Mouse (Mus musculus): Measurements from ENCODE around the gene Usp47. TPM values are rescaled to one million over a fixed set of nuclear protein-coding genes. Genes with fewer than 3 reads are reported as not detected.

The Usp47 gene
- polyA plus RNA-seq, 1 experiment from 2014 or later = 55.1 TPM

DNA sequence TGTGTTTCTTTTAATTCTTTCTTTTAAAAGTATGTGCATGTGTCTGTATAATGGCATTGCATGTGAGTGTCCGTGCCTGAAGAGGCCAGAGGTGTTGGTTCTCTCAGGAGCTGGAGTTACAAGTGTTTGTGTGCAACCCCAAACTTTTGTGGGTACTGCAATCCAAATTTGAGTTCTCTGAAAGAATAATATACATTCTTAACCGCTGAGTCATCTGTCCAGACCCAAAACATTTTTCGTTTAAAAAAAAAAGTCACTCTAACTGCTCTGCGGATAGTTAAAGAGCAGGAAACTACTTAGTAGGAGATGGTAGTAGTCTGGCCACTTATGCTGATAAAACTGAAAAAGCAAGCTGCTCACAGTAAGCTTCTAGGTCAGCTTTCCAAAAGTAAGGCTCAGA is 12.3 kb upstream of the Usp47 start:
- H3K27me3 ChIP-seq = no peaks in the 10 kb centered on the region
- H3K27ac ChIP-seq = no peak overlapping the region
- no peak overlapping the region for H3K9ac ChIP-seq
- H3K36me3 ChIP-seq = no peaks in the 10 kb centered on the region
- ATAC-seq (replicated peaks; ENCODE audit: insufficient number of reproducible peaks, insufficient read depth, low FRiP score, low read depth) = no peak
- no peak overlapping the region for H3K4me2 ChIP-seq
- H3K4me3 ChIP-seq = no peak overlapping the region
- peaks cover 15% of the 10 kb centered on the region for H3K4me1 ChIP-seq (replicated peaks)
- H3K9me3 ChIP-seq (replicated peaks) = no peaks in the 10 kb centered on the region; the same call in 1 of the 2 replicates
- 68% methylated on average over 4 of the region's 4 CpGs for WGBS

DNA sequence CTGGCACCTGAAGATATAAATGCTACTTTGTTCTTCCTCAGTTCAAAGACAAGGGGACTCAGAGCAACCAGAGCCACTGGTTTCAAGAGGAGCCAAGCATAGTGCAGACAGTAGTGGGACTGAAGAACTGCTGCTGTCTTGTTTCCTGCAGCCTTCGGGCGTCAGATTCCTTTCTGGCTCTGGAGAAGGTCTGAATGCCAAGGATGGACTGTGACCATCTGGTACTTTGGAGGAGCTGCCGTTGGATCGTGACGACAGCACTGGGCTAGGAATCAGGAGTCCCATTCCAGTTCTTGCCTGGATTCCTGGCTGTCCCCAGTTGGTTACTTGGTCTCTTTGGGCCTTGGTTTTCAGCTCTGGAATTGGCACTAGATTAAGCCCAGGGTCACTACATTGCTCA is 11.2 kb upstream of the Usp47 start:
- no peak overlapping the region for H3K4me2 ChIP-seq
- 0 out of 2 replicates have a peak, but pooled peaks have one; percentile 43 for ATAC-seq (replicated peaks; ENCODE audit: insufficient number of reproducible peaks, insufficient read depth, low FRiP score, low read depth)
- H3K4me3 ChIP-seq = no peak overlapping the region
- no peaks in the 10 kb centered on the region for H3K27me3 ChIP-seq
- H3K4me1 ChIP-seq (replicated peaks) = peaks cover 15% of the 10 kb centered on the region
- no peaks in the 10 kb centered on the region; the same call in 1 of the 2 replicates for H3K9me3 ChIP-seq (replicated peaks)
- 14% methylated on average over 5 of the region's 5 CpGs for WGBS
- peak overlapping the region; percentile 47; the same call in 1 of the 2 replicates for H3K27ac ChIP-seq
- no peak overlapping the region for H3K9ac ChIP-seq
- H3K36me3 ChIP-seq = no peaks in the 10 kb centered on the region

DNA sequence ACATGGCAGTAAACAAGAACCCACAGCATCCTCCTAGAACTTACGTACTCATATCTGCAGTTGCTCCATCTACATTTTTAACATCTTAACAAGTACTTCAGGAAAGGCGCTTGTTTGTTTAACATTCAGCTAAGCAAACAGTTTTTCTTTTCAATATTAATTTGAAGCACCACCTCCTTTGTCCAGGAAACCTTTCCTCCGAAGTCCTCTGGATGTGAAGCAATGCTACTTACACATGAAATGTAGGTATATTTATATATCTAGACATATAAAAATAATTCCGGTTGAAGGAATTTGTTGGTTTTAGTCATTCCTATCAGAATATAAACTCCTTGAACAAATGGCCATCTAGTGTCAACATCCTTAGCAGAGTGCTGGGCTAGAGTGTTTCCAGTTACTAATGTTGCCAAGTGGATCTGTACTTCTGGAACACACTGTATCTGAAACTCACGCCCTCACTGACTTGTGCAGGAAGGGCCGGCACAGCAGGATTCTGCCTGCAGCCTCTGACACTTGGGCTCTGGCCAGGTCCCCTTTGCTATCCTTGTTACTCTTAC is 10.6 kb upstream of the Usp47 start:
- ATAC-seq (replicated peaks; ENCODE audit: insufficient number of reproducible peaks, insufficient read depth, low FRiP score, low read depth) = no peak
- no peaks in the 10 kb centered on the region for H3K36me3 ChIP-seq
- no peaks in the 10 kb centered on the region; the same call in 1 of the 2 replicates for H3K9me3 ChIP-seq (replicated peaks)
- peak overlapping the region; percentile 47; the same call in 1 of the 2 replicates for H3K27ac ChIP-seq
- H3K4me1 ChIP-seq (replicated peaks) = peaks cover 15% of the 10 kb centered on the region
- H3K4me2 ChIP-seq = no peak overlapping the region
- H3K4me3 ChIP-seq = no peak overlapping the region
- no peak overlapping the region for H3K9ac ChIP-seq
- 51% methylated on average over 6 of the region's 6 CpGs for WGBS
- H3K27me3 ChIP-seq = no peaks in the 10 kb centered on the region

DNA sequence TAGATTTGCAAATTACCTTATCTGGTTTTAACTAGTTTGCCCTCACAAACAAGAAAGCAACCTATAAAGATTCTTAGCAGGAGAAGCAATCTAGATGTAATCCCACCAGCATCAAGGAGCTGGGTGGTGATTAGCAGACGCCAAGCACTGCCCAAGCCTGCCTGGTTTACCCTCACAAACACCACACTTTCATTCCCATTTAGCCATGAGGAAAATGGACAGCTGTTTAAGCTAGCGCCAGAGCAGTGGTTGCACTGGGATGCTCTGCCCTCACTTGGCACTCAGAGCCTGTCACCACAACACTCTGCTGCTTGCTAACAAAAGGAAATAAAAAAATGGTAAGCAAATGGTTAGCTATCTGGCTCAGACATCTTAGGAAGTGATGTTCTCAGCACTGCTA is 9.2 kb upstream of the Usp47 start:
- ATAC-seq (replicated peaks; ENCODE audit: insufficient number of reproducible peaks, insufficient read depth, low FRiP score, low read depth) = no peak

DNA sequence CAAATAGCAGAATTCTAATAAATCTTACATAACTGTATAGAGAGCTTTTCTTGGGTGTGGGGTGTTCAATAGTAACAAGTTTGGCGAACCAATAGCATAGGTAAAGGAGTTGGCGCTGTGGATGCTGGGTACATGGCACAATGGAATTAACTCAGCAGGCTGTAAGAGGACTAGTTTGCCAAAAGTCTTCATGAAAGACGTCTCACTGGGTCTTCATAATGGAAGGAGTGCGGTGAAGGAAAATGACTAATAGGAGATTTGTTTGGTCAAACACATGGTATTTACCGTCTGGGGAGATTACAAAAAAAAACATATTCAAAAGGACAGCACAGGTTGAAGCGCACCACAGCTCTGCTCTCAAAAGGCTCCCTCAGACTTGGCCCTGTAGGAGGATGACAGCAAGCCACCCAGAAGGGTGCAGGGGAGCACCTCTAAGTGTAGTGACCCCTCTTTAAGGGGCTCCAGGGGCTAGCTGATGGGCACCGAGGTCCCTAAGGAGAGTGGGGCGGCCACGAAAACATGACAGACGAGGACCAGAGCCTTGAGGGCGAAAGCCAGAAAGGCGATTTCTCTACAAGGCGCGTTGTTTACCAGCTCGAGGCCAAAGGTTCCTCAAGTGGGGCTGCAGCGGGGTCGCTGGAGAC is 676 bp upstream of the Usp47 start:
- Histone ChIP-seq H3K4me3 (peak overlapping the region; percentile 87), H3K27ac (peak overlapping the region; percentile 98), H3K27me3 (no peaks in the 10 kb centered on the region), H3K4me2 (peak overlapping the region; percentile 69), H3K36me3 (no peaks in the 10 kb centered on the region), H3K4me1 (replicated peaks) (peaks cover 33% of the 10 kb centered on the region), H3K9ac (peak overlapping the region; percentile 95), H3K9me3 (replicated peaks) (no peaks in the 10 kb centered on the region)
- peak; percentile 29 for ATAC-seq (replicated peaks; ENCODE audit: insufficient number of reproducible peaks, insufficient read depth, low FRiP score, low read depth)
- 21% methylated on average over 17 of the region's 17 CpGs for WGBS

More for the DNA sequence above, 9.2 kb upstream of the Usp47 start:
- Histone ChIP-seq H3K27me3 (no peaks in the 10 kb centered on the region), H3K4me2 (no peak overlapping the region), H3K4me3 (no peak overlapping the region), H3K9me3 (replicated peaks) (no peaks in the 10 kb centered on the region), H3K9ac (no peak overlapping the region), H3K36me3 (no peaks in the 10 kb centered on the region), H3K27ac (no peak overlapping the region), H3K4me1 (replicated peaks) (peaks cover 15% of the 10 kb centered on the region)
- WGBS = 53% methylated on average over 2 of the region's 2 CpGs

DNA sequence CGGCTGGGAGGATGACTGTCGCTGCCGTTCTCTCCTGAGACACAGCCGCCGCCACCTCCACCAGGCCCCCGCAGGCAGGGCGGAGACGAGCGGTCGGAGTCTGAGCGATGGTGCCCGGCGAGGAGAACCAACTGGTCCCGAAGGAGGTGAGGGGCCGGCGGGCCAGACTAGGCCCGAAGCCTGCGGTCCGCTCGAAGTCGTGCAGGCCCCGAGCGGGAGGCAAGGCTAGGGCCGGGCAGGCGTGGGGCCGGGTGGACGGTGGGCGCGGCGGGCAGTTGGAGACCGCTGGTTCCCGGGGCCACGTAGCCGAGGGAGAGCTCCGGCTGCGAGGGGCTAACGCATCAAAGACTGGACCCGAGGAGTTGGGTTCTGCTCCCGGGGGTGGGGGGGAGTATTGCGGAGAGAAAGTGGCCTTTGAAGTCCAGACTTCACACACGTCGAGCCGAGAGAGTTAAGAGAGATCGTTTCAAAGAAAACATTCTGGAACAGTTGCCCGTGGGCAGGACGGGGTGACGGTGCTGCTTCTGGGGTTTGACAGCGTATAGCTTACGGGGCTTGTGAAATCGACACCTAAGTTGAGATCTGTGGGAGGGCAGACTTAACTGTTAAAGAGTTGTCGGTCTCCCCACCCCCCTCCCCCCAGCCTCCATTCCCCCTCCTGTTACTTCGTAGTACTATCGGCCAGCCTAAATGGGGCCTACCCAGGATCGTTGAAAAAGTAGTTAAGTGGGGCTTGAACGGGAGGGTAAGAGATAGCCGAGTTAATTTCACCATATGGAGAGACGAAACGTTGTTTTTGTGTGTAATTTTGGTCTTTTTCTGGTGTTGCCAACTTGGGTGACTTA is 519 bp downstream of the Usp47 start:
- H3K4me3 ChIP-seq = peak overlapping the region; percentile 87
- WGBS = under 1% methylated on average over 58 of the region's 58 CpGs
- peaks cover 44% of the 10 kb centered on the region for H3K4me1 ChIP-seq (replicated peaks)
- no peaks in the 10 kb centered on the region for H3K27me3 ChIP-seq
- H3K9me3 ChIP-seq (replicated peaks) = no peaks in the 10 kb centered on the region
- peak overlapping the region; percentile 95 for H3K9ac ChIP-seq
- H3K27ac ChIP-seq = peak overlapping the region; percentile 98
- ATAC-seq (replicated peaks; ENCODE audit: insufficient number of reproducible peaks, insufficient read depth, low FRiP score, low read depth) = peak; percentile 61
- H3K36me3 ChIP-seq = no peaks in the 10 kb centered on the region
- H3K4me2 ChIP-seq = peak overlapping the region; percentile 69

DNA sequence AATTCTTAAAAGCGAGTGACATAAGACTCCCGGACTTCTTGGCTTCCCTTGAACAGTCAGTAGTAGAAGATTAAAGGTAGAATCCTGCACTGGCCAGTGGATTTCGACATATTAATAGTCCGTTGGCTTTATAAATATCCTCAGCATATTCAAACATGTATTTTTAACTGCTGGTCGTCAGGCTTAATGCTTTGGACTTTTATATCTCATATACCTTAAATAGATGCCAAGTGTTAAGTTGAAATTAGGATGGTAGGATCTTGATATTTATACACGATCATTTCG is 1.1 kb downstream of the Usp47 start:
- H3K4me1 ChIP-seq (replicated peaks) = peaks cover 48% of the 10 kb centered on the region
- WGBS = 9% methylated on average over 7 of the region's 7 CpGs

DNA sequence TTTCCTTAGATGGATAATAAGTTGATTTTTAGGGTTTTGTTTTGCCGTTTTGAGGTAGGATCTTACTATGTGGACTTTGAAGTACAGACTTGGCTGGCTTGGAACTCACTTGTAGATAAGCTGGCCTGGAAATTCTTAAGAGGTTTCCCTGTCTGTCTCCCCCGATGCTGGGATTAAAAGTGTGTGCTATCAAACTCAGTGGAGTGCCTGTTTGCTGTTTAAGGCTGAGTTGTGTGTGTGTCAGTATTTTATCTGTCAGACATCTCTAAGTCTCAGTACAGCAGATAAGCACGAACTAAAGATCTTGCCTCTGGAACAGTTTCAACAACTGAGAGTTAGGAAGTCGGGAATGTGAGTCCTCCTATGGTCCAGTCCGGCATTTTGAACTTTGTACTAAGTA is 1.6 kb downstream of the Usp47 start:
- peak overlapping the region; percentile 95 for H3K9ac ChIP-seq
- H3K36me3 ChIP-seq = no peaks in the 10 kb centered on the region
- peaks cover 52% of the 10 kb centered on the region for H3K4me1 ChIP-seq (replicated peaks)
- 5% methylated on average over 5 of the region's 5 CpGs for WGBS
- no peaks in the 10 kb centered on the region for H3K9me3 ChIP-seq (replicated peaks)
- no peak for ATAC-seq (replicated peaks; ENCODE audit: insufficient number of reproducible peaks, insufficient read depth, low FRiP score, low read depth)
- H3K27ac ChIP-seq = peak overlapping the region; percentile 98
- H3K27me3 ChIP-seq = no peaks in the 10 kb centered on the region
- H3K4me2 ChIP-seq = peak overlapping the region; percentile 69
- H3K4me3 ChIP-seq = peak overlapping the region; percentile 87

More for the DNA sequence above, 1.1 kb downstream of the Usp47 start:
- H3K27me3 ChIP-seq = no peaks in the 10 kb centered on the region
- peak overlapping the region; percentile 69 for H3K4me2 ChIP-seq
- H3K4me3 ChIP-seq = peak overlapping the region; percentile 87
- H3K27ac ChIP-seq = peak overlapping the region; percentile 98
- H3K36me3 ChIP-seq = no peaks in the 10 kb centered on the region
- no peaks in the 10 kb centered on the region for H3K9me3 ChIP-seq (replicated peaks)
- peak overlapping the region; percentile 95 for H3K9ac ChIP-seq
- no peak for ATAC-seq (replicated peaks; ENCODE audit: insufficient number of reproducible peaks, insufficient read depth, low FRiP score, low read depth)

DNA sequence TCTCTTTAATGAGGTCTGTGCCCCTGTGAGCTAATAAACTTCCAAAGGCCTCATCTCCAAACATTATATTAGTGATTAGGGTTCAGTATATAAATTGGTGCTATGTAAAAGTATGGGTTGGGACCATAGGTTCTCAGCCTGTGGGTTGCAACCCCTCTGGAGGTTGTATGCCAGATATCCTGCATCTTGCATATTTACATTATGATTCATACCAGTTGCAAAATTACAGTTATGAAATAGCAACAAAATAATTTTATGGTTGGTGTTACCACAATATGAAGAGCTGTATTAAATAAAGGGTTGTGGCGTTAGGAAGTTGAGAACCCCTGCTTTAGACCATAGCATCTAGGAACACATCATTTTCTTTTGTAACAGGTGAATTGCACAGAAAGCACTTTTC is 7.3 kb downstream of the Usp47 start:
- Histone ChIP-seq H3K9me3 (replicated peaks) (no peaks in the 10 kb centered on the region), H3K4me3 (no peak overlapping the region), H3K4me2 (no peak overlapping the region), H3K27ac (no peak overlapping the region), H3K36me3 (no peaks in the 10 kb centered on the region), H3K27me3 (no peaks in the 10 kb centered on the region), H3K4me1 (replicated peaks) (peaks cover 48% of the 10 kb centered on the region), H3K9ac (no peak overlapping the region)
- no peak for ATAC-seq (replicated peaks; ENCODE audit: insufficient number of reproducible peaks, insufficient read depth, low FRiP score, low read depth)
- 92% methylated on average over 1 of the region's 1 CpGs for WGBS

DNA sequence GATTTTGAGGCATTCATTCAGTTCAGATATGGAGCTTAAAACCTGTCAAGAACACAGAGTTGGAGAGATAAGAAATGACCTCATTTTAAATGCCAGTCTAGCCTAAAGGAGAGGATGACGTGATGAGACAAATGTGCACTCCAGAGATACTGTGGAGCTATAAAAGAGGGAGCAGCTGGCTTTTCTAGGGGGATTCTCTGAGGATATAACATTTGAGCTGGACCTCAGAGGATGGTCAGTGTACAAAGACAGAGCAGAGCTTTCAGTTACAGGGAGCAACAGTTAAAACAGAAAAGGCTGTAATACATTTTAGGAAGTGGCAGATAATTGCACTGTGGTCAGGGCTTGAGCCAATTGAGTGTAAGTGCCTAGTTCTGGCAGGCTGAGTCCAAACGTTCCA is 12.5 kb downstream of the Usp47 start:
- H3K36me3 ChIP-seq = no peaks in the 10 kb centered on the region
- no peaks in the 10 kb centered on the region for H3K9me3 ChIP-seq (replicated peaks)
- H3K4me1 ChIP-seq (replicated peaks) = peaks cover 37% of the 10 kb centered on the region
- WGBS = 7% methylated on average over 2 of the region's 2 CpGs
- no peak for ATAC-seq (replicated peaks; ENCODE audit: insufficient number of reproducible peaks, insufficient read depth, low FRiP score, low read depth)
- H3K9ac ChIP-seq = no peak overlapping the region
- H3K4me2 ChIP-seq = peak overlapping the region; percentile 22
- H3K27me3 ChIP-seq = no peaks in the 10 kb centered on the region
- H3K4me3 ChIP-seq = no peak overlapping the region
- H3K27ac ChIP-seq = peak overlapping the region; percentile 79

DNA sequence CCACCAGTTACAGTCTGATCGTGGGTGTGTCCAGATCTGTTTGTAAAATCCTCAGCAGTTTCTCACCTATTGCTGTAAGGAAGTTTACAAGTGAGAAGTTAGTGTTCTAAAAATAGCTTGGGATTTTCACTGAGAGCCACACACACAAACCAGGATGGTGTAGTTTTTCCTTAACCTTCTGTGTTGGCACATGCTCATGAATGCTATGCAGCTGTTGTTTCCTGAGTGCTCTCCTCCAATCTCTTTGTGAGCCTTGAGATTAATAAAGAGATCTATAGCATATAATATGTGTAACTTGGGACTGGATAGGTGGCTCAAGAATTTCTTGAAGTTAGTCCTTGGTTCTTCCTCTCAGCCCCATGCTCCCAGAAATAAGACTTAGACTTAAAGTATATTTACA is 13.3 kb downstream of the Usp47 start:
- Histone ChIP-seq H3K27me3 (no peaks in the 10 kb centered on the region), H3K36me3 (no peaks in the 10 kb centered on the region), H3K9me3 (replicated peaks) (no peaks in the 10 kb centered on the region), H3K4me1 (replicated peaks) (peaks cover 37% of the 10 kb centered on the region), H3K9ac (no peak overlapping the region), H3K4me2 (no peak overlapping the region; the same call in 1 of the 2 replicates), H3K4me3 (no peak overlapping the region), H3K27ac (peak overlapping the region; percentile 66)
- 34% methylated on average over 1 of the region's 1 CpGs for WGBS
- ATAC-seq (replicated peaks; ENCODE audit: insufficient number of reproducible peaks, insufficient read depth, low FRiP score, low read depth) = no peak
